Mouse (Mus musculus) skeletal muscle tissue, adult 2 months (tissue): Measurements from ENCODE around the gene Chgb.

ENCODE experiments used
- DNase-seq: peaks from one replicate; pipeline ENCODE4 v3.0.0-alpha.2; 2012; ENCODE audit warnings: low read depth, low spot score

Gene Chgb

GRCm38 (mm10) chr2:132780978-132781377 is at the start of gene Chgb:
Gene Chgb, plus strand, starts transcription at chr2:132781278.
- no peak for DNase-seq

- no peak for DNase-seq
Observed at GRCm38 (mm10) chr2:132732940-132733339, 48.1 kb upstream of the Chgb start.

GRCm38 (mm10) chr2:132733603-132734573 is 47.2 kb upstream of the Chgb start:
- DNase-seq = no peak

DNA sequence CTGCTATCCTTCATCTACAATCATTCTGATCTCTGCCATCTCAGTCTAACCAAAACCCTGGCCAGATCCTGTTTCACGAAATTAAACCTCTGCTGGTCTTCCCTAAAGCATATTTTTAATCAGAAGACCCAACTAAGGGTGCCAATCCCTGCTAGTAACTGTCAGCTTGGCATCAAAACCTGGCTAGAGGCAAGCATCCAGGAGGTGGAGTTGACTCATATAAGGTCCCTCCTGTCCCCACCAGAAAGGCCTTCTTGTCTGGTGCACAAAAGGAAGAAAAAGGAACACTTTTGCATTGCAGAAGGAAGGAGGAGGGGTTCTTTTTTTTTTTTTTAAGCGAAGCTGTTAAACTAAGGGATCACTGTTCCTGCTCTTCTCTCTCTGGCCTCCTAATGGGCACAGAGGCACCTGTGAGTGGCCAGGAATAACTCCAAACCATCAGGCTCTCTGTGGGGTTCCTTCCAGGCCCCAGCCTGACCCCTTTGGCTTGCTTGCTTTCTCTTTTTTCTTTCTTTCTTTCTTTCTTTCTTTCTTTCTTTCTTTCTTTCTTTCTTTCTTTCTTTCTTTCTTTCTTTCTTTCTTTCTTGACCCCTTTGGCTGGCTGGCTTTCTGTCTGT is 42.2 kb upstream of the Chgb start:
- DNase-seq = no peak

GRCm38 (mm10) chr2:132741862-132742347 is 39.2 kb upstream of the Chgb start:
- DNase-seq = no peak

DNA sequence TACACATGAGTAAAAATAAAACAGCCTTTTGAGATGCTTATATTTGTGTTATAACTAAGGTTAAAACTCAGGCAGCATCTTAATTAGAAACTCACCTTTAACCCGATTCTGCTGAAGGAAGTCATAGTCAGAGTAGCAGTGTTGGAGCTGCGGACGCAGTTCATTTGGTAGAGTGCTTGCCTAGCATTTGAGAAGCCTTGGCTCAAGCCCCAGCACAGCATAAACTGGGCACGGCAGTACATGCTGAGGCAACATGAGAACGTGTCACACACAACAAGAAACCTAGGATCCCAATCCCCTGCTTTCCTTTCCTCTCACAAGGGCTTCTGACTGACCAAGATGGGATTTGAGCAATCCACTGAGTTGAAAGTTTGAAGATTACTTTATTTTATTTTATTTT is 36.2 kb upstream of the Chgb start:
- peak; percentile 78 for DNase-seq

- no peak for DNase-seq
Observed at GRCm38 (mm10) chr2:132746108-132746507, 35.0 kb upstream of the Chgb start.

- no peak for DNase-seq
Observed at GRCm38 (mm10) chr2:132750726-132751125, 30.4 kb upstream of the Chgb start.

GRCm38 (mm10) chr2:132751141-132752066 is 29.7 kb upstream of the Chgb start:
- DNase-seq = no peak

DNA sequence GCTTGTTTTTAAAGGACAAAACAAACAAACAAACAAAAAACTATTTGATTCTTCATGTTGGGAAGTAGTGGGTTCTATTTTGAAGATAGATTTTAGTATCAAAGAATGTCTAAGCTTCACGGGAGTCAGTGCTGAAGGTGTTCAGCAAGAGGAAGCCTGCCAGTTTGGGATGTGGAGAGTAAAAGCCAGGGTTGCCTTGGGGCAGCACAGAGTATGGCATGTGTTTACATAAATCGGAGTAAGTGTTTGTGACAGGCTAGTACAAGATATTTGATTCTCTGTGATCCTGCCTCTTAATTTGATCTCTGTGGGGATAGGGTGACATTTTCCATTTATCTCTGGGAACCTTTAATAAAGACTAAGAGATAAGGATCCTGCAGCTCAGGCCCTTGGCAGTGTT is 28.7 kb upstream of the Chgb start:
- no peak for DNase-seq

GRCm38 (mm10) chr2:132753137-132753536 is 27.9 kb upstream of the Chgb start:
- no peak for DNase-seq

GRCm38 (mm10) chr2:132757911-132758310 is 23.2 kb upstream of the Chgb start:
- DNase-seq = no peak

DNA sequence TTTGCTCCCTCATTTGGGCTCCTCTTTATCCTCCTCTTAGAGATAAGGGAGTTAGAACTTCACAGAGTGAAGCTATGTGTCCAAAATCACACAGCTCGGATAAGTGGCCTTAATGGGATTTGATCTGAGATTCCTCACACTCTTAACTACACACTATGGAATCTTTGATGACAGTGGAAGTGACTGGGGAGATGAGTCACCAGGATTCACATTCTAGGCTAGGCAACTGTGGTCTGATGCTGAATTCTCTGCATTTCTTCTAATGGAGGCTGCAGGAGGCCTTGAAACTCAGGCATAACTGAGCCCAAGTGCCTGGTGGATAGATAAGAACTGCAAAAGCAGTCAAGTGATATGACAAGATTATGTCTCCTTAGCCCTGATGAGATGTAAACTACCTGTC is 10.3 kb upstream of the Chgb start:
- DNase-seq = no peak

DNA sequence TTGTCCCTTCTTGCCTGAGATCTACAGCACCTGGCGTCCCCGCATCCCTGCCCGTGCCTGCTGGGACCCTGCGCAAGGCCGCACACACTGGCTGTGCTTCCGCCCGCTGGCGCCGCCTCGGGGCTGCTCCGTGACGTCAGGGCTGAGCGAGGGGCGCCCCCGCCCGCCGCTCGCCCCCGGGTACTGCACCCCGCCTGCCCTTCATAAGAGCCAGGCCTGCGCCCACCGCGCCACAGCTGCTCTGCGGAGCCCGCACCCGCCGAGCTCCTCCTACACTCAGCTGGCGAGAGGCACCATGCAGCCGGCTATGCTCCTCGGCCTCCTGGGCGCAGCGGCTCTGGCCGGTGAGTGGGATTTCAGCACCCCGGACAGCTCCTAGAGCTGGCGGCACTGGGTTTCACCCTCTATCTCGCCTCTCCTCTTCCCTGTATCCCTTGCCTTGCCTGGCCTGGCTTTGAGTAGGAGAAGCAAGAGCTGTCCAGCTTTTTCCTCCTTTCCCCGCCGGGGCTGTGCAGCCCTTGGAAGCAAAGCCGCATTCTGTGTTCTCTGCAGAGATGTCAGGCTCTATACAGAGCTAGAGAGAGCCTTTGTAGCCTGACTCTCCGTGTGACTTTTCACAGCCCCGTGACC is 476 bp downstream of the Chgb start:
- DNase-seq = peak; percentile 64

- DNase-seq = no peak
Observed at GRCm38 (mm10) chr2:132784039-132784438, 3.0 kb downstream of the Chgb start.

GRCm38 (mm10) chr2:132793441-132794203 is 12.5 kb downstream of the Chgb start:
- no peak for DNase-seq

DNA sequence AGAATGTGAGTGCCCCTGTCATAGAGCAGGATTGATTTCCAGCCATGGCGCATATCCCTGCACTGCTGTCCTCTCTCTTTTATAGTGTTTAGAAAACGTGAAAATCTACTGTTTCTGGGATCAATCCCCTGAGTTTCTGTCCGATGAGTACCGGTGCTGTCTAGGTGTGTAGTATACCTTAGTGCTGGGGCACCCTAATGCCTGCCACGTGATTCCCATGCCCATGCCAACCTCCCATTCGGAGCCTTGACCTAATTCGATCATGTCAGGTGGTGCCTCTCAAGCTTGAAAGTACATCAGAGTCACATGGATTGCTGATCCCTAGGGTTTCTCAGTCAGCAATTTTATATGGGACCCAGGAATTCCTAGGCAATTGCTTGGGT is 13.1 kb downstream of the Chgb start:
- no peak for DNase-seq

GRCm38 (mm10) chr2:132802976-132803375 is 21.9 kb downstream of the Chgb start:
- DNase-seq = no peak

DNA sequence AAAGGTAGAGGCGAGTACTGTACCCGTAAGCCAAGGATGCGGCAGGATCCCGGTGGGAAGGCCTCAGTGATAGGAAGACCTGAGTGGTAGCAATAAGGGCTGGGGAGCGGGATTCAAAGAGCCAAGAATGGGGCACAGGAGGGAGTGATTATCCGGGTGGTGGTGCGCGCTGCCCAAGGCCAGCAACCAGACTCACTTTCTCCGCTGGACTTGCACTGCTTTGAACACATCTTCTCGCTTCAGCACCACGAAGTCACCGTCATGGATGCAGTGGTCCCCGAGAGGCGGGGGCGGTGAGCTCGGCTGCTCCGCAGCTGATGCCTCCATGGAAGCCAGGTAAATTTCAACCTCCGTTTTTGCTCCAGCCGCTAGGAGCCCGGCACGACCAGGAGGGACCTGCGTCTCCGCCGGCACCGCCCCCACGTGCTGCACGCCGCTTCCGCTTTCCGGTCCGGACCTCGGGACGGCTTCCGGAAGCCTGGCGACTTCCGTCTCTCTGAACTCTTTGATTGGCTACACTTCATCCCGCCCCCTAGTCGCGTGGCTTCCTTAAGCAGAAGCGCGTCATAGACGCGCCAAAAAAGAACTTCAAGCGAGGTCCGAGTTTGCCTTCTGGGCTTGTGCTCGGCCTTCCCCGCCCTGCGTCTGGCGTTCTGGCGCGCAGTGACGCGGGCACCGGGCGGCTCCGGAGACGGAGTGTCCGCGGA is 34.7 kb downstream of the Chgb start, which contains the start of the genes Trmt6 and Mcm8:
Trmt6 (minus strand) TSS at position 448 of the 707 bp plus-strand sequence.
Mcm8 (plus strand) TSS at position 534 of the 707 bp plus-strand sequence.
- peak; percentile 93 for DNase-seq

DNA sequence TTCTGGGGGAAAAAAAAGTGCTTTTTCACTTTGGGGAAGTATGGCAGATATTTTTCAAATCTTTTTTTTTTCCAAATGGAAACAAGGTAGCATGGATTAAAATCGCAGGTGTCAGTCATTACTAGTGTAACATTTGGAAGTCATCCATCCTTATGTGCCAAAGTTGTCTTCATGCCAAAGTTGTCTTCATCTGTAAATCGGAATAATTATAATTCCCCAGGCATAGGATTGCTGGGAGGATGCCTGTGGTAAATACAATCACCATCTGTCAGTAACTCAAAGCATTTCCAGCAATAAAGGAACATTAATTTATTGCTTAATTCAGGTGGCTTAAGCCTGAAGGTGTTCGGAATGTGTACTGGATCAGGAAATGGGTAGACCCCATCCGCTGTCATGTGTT is 60.0 kb downstream of the Chgb start:
- no peak for DNase-seq
